Mouse (Mus musculus): ENCODE results near the gene Chd8. TPM values are rescaled to one million over a fixed set of nuclear protein-coding genes. Genes with fewer than 3 reads are reported as not detected.

Chd8 gene
- polyA plus RNA-seq (2012) = 11.4 and 14.8 TPM in 2 replicates

GRCm38 (mm10) chr14:52257484-52258213, at the start of gene Chd8:
TSS of gene Chd8 (minus strand) at chr14:52257780.

GRCm38 (mm10) chr14:52304644-52305271, 47.2 kb upstream of the Chd8 start, which contains the start of gene Mettl3:
TSS of gene Mettl3 (minus strand) at chr14:52305128.

GRCm38 (mm10) chr14:52278932-52279746, 21.6 kb upstream of the Chd8 start, which contains the start of the genes Tox4 and Rab2b:
TSS of gene Tox4 (plus strand) at chr14:52279146.
TSS of gene Rab2b (minus strand) at chr14:52279545.

GRCm38 (mm10) chr14:52197156-52197878, 60.3 kb downstream of the Chd8 start, which contains the start of gene Supt16:
TSS of gene Supt16 (minus strand) at chr14:52197416.

Other genes with a start within 250 kb of the Chd8 start
- 0.35 TPM in 1 of 2 replicates, not detected in the other for gene Tmem253, start 242.1 kb downstream of the Chd8 start, polyA plus RNA-seq (2012)
- gene Zfp219, start 237.0 kb downstream of the Chd8 start, polyA plus RNA-seq (2012) = 109 and 128 TPM in 2 replicates
- gene Olfr221, start 215.3 kb downstream of the Chd8 start, polyA plus RNA-seq (2012) = 0.03 TPM in 1 of 2 replicates, not detected in the other
- gene Hnrnpc, start 153.8 kb downstream of the Chd8 start, polyA plus RNA-seq (2012) = 37.0 and 52.0 TPM in 2 replicates
- 2.0 and 3.0 TPM in 2 replicates for gene Rpgrip1, start 147.1 kb downstream of the Chd8 start, polyA plus RNA-seq (2012)
- 15.2 and 16.3 TPM in 2 replicates for gene Supt16, start 60.4 kb downstream of the Chd8 start, polyA plus RNA-seq (2012)
- gene Tox4, start 21.4 kb upstream of the Chd8 start, polyA plus RNA-seq (2012) = 38.1 and 41.5 TPM in 2 replicates
- gene Rab2b, start 21.8 kb upstream of the Chd8 start, polyA plus RNA-seq (2012) = 0.36 and 0.48 TPM in 2 replicates
- gene Mettl3, start 47.3 kb upstream of the Chd8 start, polyA plus RNA-seq (2012) = 12.9 and 18.7 TPM in 2 replicates
- 1.4 and 2.2 TPM in 2 replicates for gene Sall2, start 71.0 kb upstream of the Chd8 start, polyA plus RNA-seq (2012)
- not detected in 2 replicates for gene Olfr1513, start 98.6 kb upstream of the Chd8 start, polyA plus RNA-seq (2012)
- gene Olfr1512, start 121.4 kb upstream of the Chd8 start, polyA plus RNA-seq (2012) = not detected in 2 replicates
- gene Olfr1511, start 139.6 kb upstream of the Chd8 start, polyA plus RNA-seq (2012) = not detected in 2 replicates
- gene Olfr1510, start 156.6 kb upstream of the Chd8 start, polyA plus RNA-seq (2012) = not detected in 2 replicates
- gene Olfr1509, start 185.2 kb upstream of the Chd8 start, polyA plus RNA-seq (2012) = not detected in 2 replicates
- 0.01 TPM in 1 of 2 replicates, not detected in the other for gene Olfr1508, start 209.7 kb upstream of the Chd8 start, polyA plus RNA-seq (2012)
- not detected in 2 replicates for gene Olfr1507, start 238.0 kb upstream of the Chd8 start, polyA plus RNA-seq (2012)